Mouse (Mus musculus) inflammation-experienced regulatory T-cells, adult 6 months (primary cell): Measurements from ENCODE around the gene Mlst8. TPM values are rescaled to one million over a fixed set of nuclear protein-coding genes. Genes with fewer than 3 reads are reported as not detected.
A peak's percentile ranks its signal among the peaks of the same experiment; 100 is the strongest.

Source experiments
- ATAC-seq: one replicate; pipeline ENCODE4 v1.8.0; 2017
- polyA plus RNA-seq, 3 experiments: library from polyadenylated mRNA; unstranded; fragments of 100-300 nt; shearing (Covaris generic); gene quantifications; one replicate each; pipeline ENCODE4 v1.2.1; 2017

Mlst8 gene
- polyA plus RNA-seq = 10 to 100 TPM; 14.0 to 14.9 (median 14.5) TPM

DNA sequence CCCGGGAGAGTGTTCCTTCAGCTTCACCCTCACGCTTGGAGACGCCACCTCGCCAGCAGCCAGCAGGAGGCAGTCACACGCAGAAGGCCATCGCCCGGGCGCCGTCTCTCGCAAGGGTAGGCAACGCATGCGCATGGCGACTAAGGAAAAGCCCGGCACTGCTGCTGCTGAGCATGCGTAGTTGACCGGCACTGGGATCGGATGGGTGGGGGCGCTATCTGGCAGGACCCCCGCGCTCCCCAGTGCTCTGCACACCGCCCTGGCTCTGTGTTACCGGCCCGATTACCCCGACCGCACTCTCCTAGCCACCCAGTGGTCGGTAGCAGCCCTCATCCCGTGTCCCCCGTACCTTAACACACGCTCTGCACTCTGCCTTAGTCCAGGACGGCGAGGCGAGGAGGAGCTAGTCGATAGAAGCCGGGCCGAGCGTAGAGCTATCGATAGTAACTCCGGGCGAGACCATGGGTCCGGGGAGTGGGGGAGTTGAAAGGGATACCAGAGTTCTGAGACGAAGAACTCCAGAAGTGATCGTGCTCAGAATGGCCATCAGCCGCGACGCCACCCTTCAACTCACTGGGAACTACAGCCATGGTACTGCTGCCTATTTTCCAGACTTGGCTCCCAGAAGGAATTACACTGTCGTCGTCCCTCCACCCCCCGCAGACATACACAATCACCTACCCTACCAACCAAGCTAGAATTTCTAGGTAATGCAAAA lies at the start of gene Mlst8:
Gene Mlst8 (minus strand): TSS at position 416 of the 718 bp plus-strand sequence.
- ATAC-seq = peak; percentile 96

- ATAC-seq = no peak
Measured at GRCm38 (mm10) chr17:24528560-24528918, 49.7 kb upstream of the Mlst8 start.

DNA sequence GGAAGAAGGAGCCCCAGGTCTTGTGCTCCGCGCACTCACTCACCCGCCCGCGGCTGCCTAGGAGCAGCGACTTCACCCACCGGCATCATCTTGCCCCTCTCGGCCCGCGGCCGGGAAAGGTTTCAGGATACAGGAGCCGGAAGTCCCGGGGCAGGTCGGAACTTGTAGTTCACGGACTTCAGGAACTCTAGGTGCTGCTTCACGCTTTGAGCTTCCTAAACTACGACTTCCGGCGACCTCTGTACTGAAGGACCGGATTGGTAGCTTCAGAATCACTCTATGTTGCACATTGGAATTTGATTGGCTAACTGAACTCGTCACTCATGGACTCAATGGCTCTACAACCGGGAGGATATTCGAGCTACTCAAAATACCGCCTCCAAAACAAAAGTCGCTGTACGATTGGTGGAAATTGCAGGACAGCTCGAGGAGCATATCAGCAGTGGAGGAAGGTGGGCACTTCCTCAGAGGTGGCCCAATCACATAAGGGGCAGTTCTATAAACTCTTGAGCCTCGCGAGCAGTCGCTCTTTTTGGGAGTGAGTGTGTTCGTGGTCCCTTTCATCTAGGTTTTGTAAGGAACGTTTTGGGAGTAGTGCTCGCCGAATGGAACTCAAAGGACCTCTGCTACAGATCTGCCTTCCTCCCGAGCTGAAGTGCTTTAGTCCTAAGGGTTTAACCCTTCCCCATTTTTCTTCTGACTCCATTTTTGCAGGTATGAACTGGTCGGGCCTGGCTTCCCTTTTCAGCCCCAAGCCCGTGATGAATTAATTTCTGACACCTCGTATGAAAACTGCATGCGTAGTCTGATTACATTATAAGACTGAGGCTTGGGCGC lies 49.1 kb upstream of the Mlst8 start, which contains the start of gene Traf7:
Gene Traf7 (minus strand): TSS at position 216 of the 837 bp plus-strand sequence.
- ATAC-seq = peak; percentile 95

DNA sequence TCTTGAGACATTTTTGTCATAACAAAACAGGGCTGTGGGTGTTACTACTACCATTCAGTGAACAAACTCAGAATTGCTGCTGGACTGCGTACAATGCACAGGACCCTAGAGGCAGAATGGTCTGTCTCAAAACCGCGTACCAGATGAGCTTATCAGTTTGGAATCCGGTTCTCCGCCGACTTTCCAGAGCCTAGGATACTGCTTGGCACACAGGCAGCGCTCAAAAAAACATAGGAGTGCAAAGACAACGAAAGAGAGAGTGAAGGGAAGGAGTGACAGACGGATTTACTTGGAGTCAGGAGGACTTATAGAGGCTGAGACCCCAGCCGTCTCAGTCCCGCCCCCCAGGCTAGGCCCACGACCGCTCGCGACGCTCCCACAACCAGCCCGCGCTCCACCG lies 48.4 kb upstream of the Mlst8 start:
- no peak for ATAC-seq

GRCm38 (mm10) chr17:24524734-24525133 lies 45.9 kb upstream of the Mlst8 start:
- ATAC-seq = no peak

DNA sequence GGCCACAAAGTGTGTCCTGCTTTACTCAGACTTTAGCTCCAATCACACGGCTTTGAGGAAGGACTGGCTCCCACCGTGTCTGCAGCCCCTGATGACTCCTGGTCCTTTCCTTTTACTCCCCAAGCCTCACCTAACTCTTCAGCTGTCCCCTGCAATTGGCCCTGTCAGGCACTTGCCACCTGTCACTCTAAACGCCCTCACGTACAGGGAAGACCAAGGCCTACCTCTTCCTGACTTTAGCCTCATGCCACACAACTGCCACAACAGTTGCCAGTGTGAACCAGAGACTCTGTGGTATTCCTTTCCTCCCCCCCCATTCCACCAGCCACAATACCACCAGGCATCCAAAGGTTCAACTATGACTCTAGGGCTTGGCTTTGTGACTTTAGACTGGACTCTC lies 41.6 kb upstream of the Mlst8 start:
- ATAC-seq = no peak

GRCm38 (mm10) chr17:24514270-24515257 lies 35.7 kb upstream of the Mlst8 start:
- ATAC-seq = no peak

GRCm38 (mm10) chr17:24513609-24514008 lies 34.7 kb upstream of the Mlst8 start:
- no peak for ATAC-seq

- ATAC-seq = no peak
Measured at GRCm38 (mm10) chr17:24507806-24508460, 29.1 kb upstream of the Mlst8 start.

DNA sequence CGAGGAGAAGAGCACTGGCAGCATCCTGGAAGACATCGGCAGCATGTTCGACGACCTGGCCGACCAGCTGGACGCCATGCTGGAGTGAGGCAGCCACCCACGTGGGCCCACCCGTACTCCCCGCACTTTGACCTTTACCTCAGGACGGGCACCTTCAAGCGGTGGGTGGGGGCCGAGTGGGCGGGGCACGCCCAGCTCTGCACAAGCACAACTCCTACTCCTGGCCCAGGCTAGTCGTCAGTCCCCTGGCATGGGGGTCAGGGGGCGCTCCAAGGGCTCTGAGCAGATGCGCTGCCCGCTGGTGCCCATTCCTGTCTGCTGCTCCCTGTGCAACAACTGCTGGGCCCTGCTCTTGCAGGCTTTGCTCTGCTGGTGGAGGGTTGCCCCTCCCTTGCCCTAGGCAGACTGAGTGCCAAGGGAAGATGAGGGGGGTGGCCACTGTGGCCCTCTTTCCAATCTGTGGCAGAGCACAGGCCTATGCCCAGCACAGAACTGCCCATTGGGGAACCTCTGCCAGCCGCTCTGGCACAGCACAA lies 28.3 kb upstream of the Mlst8 start:
- ATAC-seq = no peak

DNA sequence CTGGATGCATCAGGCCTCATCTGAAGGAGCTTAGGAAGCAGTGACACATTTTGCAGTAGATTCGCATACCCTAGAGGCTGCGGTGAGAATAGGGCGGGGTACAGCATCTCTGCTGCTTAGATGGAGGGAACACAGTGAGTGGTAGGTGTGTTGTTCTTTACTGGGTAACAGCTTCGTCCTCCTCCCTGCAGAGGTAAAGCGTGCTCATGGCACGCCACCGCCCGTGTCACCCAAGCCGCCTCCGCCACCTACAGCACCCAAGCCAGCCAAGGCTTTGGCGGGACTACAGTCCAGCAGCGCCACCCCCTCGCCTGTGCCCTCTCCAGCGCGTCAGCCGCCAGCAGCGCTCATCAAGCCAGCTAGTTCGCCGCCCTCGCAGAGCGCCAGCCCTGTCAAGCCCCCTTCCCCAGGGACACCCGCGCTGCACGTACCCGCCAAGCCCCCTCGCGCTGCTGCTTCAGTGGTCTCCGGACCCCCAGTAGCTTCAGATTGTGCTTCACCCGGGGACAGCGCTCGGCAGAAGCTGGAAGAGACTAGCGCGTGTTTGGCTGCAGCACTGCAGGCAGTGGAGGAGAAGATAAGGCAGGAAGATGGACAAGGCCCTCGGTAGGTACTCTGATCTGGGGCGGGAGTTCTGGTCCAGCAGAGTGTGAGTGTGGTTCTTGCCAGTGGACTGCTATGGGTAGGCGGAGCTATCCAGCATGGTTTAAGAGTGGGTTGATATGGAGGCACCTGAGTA lies 27.6 kb upstream of the Mlst8 start:
- no peak for ATAC-seq

DNA sequence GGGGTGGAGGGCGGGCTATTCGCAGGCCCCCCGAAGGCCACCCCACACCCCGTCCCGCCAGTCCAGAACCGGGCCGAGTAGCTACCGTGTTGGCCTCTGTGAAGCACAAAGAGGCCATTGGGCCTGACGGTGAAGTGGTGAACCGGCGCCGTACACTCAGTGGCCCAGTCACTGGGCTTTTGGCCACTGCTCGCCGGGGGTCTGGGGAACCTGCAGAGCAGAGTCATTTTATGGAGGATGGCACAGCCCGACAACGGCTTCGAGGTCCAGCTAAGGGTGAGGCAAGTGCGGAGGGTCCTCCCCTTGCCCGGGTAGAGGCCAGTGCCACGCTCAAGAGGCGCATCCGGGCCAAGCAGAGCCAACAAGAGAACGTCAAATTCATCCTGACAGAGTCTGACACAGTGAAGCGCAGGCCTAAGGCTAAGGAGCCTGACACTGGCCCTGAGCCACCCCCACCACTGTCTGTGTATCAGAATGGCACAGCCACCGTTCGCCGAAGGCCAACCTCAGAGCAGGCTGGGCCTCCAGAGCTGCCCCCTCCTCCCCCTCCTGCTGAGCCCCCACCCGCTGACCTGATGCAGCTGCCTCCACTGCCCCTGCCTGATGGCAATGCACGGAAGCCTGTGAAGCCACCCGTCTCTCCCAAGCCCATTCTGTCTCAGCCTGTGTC lies 26.5 kb upstream of the Mlst8 start:
- no peak for ATAC-seq

- no peak for ATAC-seq
Measured at GRCm38 (mm10) chr17:24504085-24504484, 25.2 kb upstream of the Mlst8 start.

DNA sequence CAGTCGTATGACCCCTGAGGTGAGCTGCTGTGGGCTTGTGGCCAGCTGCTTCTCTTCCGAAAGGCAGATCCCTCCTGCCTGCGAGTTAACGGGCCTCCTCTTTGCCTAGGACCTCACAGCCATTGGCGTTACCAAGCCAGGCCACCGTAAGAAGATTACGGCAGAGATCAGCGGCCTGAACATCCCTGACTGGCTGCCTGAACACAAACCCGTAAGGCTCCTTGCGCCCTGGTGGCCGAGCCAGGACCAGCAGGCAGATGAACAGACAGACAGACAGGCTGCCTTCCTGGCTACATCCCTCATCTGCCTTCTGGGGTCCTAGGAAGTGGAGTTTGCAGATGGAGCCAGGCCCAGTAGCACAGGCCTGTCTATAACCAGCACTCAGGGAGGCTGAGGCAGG lies 23.3 kb upstream of the Mlst8 start:
- no peak for ATAC-seq

- ATAC-seq = no peak
Measured at GRCm38 (mm10) chr17:24496026-24496425, 17.1 kb upstream of the Mlst8 start.

- ATAC-seq = no peak
Measured at GRCm38 (mm10) chr17:24495443-24495842, 16.6 kb upstream of the Mlst8 start.

GRCm38 (mm10) chr17:24494627-24495335 lies 15.9 kb upstream of the Mlst8 start:
- no peak for ATAC-seq

DNA sequence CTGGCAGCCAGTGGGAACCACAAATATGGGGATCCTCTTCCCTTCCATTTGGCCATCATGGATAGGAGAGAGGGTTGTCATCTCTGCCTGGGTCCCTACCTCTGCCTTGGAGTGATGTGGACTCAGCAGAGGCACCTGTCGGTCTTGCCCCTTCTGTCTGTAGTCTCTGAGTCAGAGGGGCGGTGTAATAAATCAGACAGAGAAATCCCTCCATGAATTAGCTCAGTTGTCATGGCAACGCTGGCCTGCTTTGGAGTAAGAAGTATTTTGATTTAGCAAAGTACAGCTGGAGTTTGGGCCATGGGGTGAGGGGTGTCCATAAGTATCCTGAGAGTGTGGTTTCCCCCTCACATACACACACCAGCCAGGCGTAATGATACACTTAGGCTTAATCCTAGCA lies 11.5 kb upstream of the Mlst8 start:
- no peak for ATAC-seq

GRCm38 (mm10) chr17:24489265-24490030 lies 10.6 kb upstream of the Mlst8 start:
- ATAC-seq = no peak
